Mouse (Mus musculus) CD4-positive, CD25-positive, alpha-beta regulatory T cell, adult 9 weeks (primary cell): ENCODE results near the gene Exoc6. TPM values are rescaled to one million over a fixed set of nuclear protein-coding genes. Genes with fewer than 3 reads are reported as not detected.

ENCODE experiments used
- polyA plus RNA-seq: library from polyadenylated mRNA; unstranded; fragments of 100-300 nt; shearing (Covaris generic); gene quantifications from one replicate; pipeline ENCODE4 v1.2.1, GENCODE M21; 2017

The Exoc6 gene
- polyA plus RNA-seq = 44.2 TPM

GRCm38 (mm10) chr19:37550101-37551039, at the start of gene Exoc6:
Exoc6 (plus strand) TSS chr19:37550418.

GRCm38 (mm10) chr19:37685281-37685680, 135.1 kb downstream of the Exoc6 start, which contains the start of gene Cyp26c1:
Cyp26c1 (plus strand) TSS chr19:37685581.

GRCm38 (mm10) chr19:37697651-37698272, 147.5 kb downstream of the Exoc6 start, which contains the start of gene Cyp26a1:
Cyp26a1 (plus strand) TSS chr19:37697798.

Other genes starting within 250 kb of the Exoc6 start
- 29.9 TPM for gene Ide, start 212.6 kb upstream of the Exoc6 start, polyA plus RNA-seq
- gene Kif11, start 174.0 kb upstream of the Exoc6 start, polyA plus RNA-seq = 4.4 TPM
- 0.15 TPM for gene Hhex, start 115.6 kb upstream of the Exoc6 start, polyA plus RNA-seq
- gene Cyp26c1, start 135.2 kb downstream of the Exoc6 start, polyA plus RNA-seq = not detected
- gene Cyp26a1, start 147.4 kb downstream of the Exoc6 start, polyA plus RNA-seq = not detected